Mouse (Mus musculus) hindbrain, embryonic 10.5 days (tissue): ENCODE measurements around the gene Hist1h2ae. TPM values are rescaled to one million over a fixed set of nuclear protein-coding genes. Genes with fewer than 3 reads are reported as not detected.
"Not testable (repeated sequence)": the region's sequence is repeated elsewhere in the genome, so short reads cannot be mapped to it uniquely, and the experiment has no call there.

Experiments
- DNase-seq: peaks from one replicate; pipeline ENCODE4 v3.0.0-alpha.2; 2017; ENCODE audit warnings: low spot score
- H3K27ac ChIP-seq: fragments of 300-500 bp; sonication (generic); 2 replicates; pipeline ENCODE4 v1.5.1; 2016; ENCODE audit warnings: mild to moderate bottlenecking, moderate library complexity
- H3K27me3 ChIP-seq: fragments of 300-500 bp; sonication (generic); 2 replicates; pipeline ENCODE4 v1.6.1; 2016; ENCODE audit warnings: mild to moderate bottlenecking; ENCODE audit not compliant: poor library complexity, insufficient read depth, severe bottlenecking
- H3K36me3 ChIP-seq: fragments of 300-500 bp; sonication (generic); 2 replicates; pipeline ENCODE4 v1.6.1; 2016; ENCODE audit warnings: mild to moderate bottlenecking, moderate library complexity
- H3K4me1 ChIP-seq: fragments of 300-500 bp; sonication (generic); replicated peaks from 2 replicates; pipeline ENCODE4 v1.6.1; 2016; ENCODE audit warnings: mild to moderate bottlenecking
- H3K4me3 ChIP-seq: fragments of 300-500 bp; sonication (generic); 2 replicates; pipeline ENCODE4 v1.5.1; 2016; ENCODE audit warnings: mild to moderate bottlenecking, moderate library complexity
- H3K9me3 ChIP-seq: fragments of 300-500 bp; sonication (generic); 2 replicates; pipeline ENCODE4 v1.6.1; 2016; ENCODE audit warnings: mild to moderate bottlenecking, moderate library complexity
- WGBS: fragments of 180-500 bp; shearing (Covaris S2); methylation state at CpG from one replicate; pipeline ENCODE4 v1.1.7; 2016; 5-methylcytosine and 5-hydroxymethylcytosine counted together
- polyA plus RNA-seq: library from polyadenylated mRNA; unstranded; fragments of >200 nt; fragmentation: Nextera tagmentation; extraction: Ambion mirVana; gene quantifications from 2 replicates; pipeline ENCODE4 v1.2.1, GENCODE M21; 2016

The Hist1h2ae gene
- polyA plus RNA-seq, 1 experiment from 2014 or later, result 103 TPM

- Histone ChIP-seq H3K4me3 (no peak overlapping the region; the same call in 1 of the 2 replicates), H3K27me3 (no peaks in the 10 kb centered on the region), H3K9me3 (no peaks in the 10 kb centered on the region), H3K27ac (peak overlapping the region; percentile 60), H3K36me3 (no peaks in the 10 kb centered on the region), H3K4me1 (peaks cover 42% of the 10 kb centered on the region)
- WGBS, result 83% methylated on average over 5 of the region's 5 CpGs
- DNase-seq, result no peak
These were observed 32.8 kb downstream of the Hist1h2ae start for GRCm38 (mm10) chr13:23538249-23538648.

GRCm38 (mm10) chr13:23537006-23537710 is 33.9 kb downstream of the Hist1h2ae start:
- Histone ChIP-seq H3K9me3 (no peaks in the 10 kb centered on the region), H3K4me1 (peaks cover 47% of the 10 kb centered on the region), H3K36me3 (no peaks in the 10 kb centered on the region), H3K4me3 (peak overlapping the region; percentile 64), H3K27ac (peak overlapping the region; percentile 98; the same call in 1 of the 2 replicates), H3K27me3 (no peaks in the 10 kb centered on the region)
- no peak for DNase-seq
- WGBS, result 83% methylated on average over 3 of the region's 3 CpGs

GRCm38 (mm10) chr13:23536076-23536822 is 34.8 kb downstream of the Hist1h2ae start:
- Histone ChIP-seq H3K4me3 (peak overlapping the region; percentile 64), H3K27ac (peak overlapping the region; percentile 98), H3K9me3 (no peaks in the 10 kb centered on the region), H3K36me3 (no peaks in the 10 kb centered on the region), H3K27me3 (no peaks in the 10 kb centered on the region), H3K4me1 (peaks cover 47% of the 10 kb centered on the region)
- DNase-seq, result no peak
- WGBS, result 27% methylated on average over 7 of the region's 7 CpGs

GRCm38 (mm10) chr13:23535137-23536075 is 35.6 kb downstream of the Hist1h2ae start, which contains the start of gene Hist1h3g:
TSS of gene Hist1h3g (plus strand) at chr13:23535422.
- Histone ChIP-seq H3K27ac (peak within 1 kb of the TSS; percentile 98), H3K4me3 (peak within 1 kb of the TSS; percentile 64), H3K4me1 (peaks cover 47% of the 10 kb centered on the region)
- not testable (repeated sequence) for H3K9me3 ChIP-seq, H3K36me3 ChIP-seq, H3K27me3 ChIP-seq
- under 1% methylated on average over 57 of the region's 62 CpGs for WGBS
- DNase-seq, result peak; percentile 92

GRCm38 (mm10) chr13:23534368-23535131 is 36.5 kb downstream of the Hist1h2ae start:
- Histone ChIP-seq H3K27me3 (no peaks in the 10 kb centered on the region), H3K27ac (peak overlapping the region; percentile 98), H3K36me3 (no peaks in the 10 kb centered on the region), H3K4me1 (peaks cover 51% of the 10 kb centered on the region), H3K9me3 (no peaks in the 10 kb centered on the region), H3K4me3 (peak overlapping the region; percentile 64)
- DNase-seq, result peak; percentile 55
- under 1% methylated on average over 15 of the region's 15 CpGs for WGBS

GRCm38 (mm10) chr13:23533560-23534367 is 37.3 kb downstream of the Hist1h2ae start, which contains the start of gene Hist1h2af:
TSS of gene Hist1h2af (plus strand) at chr13:23533906.
- H3K9me3 ChIP-seq, H3K36me3 ChIP-seq, H3K27me3 ChIP-seq: not testable (repeated sequence)
- DNase-seq, result peak; percentile 85
- WGBS, result under 1% methylated on average over 29 of the region's 53 CpGs
- Histone ChIP-seq H3K4me3 (peak within 1 kb of the TSS; percentile 64), H3K27ac (peak within 1 kb of the TSS; percentile 98), H3K4me1 (peaks cover 58% of the 10 kb centered on the region)

- DNase-seq, result peak; percentile 40
- H3K27ac ChIP-seq, result peak overlapping the region; percentile 98
- no peaks in the 10 kb centered on the region for H3K27me3 ChIP-seq
- H3K36me3 ChIP-seq, result no peaks in the 10 kb centered on the region
- no peaks in the 10 kb centered on the region for H3K9me3 ChIP-seq
- peaks cover 56% of the 10 kb centered on the region for H3K4me1 ChIP-seq
- peak overlapping the region; percentile 64 for H3K4me3 ChIP-seq
- whole genome bisulfite sequencing, result 30% methylated on average over 9 of the region's 9 CpGs
These were observed 38.6 kb downstream of the Hist1h2ae start for GRCm38 (mm10) chr13:23532262-23533075.

- H3K36me3 ChIP-seq, result no peaks in the 10 kb centered on the region
- H3K27me3 ChIP-seq, result no peaks in the 10 kb centered on the region
These were observed 39.8 kb downstream of the Hist1h2ae start, which contains the start of gene Hist1h4h for GRCm38 (mm10) chr13:23530901-23531875. TSS of gene Hist1h4h (plus strand) at chr13:23531050.

GRCm38 (mm10) chr13:23530181-23530900 is 40.7 kb downstream of the Hist1h2ae start:
- Histone ChIP-seq H3K4me1 (peaks cover 51% of the 10 kb centered on the region), H3K27ac (peak overlapping the region; percentile 98), H3K27me3 (no peaks in the 10 kb centered on the region), H3K9me3 (no peaks in the 10 kb centered on the region), H3K36me3 (no peaks in the 10 kb centered on the region), H3K4me3 (peak overlapping the region; percentile 64)
- WGBS, result under 1% methylated on average over 20 of the region's 20 CpGs
- DNase-seq, result peak; percentile 61

More at GRCm38 (mm10) chr13:23530901-23531875, 39.8 kb downstream of the Hist1h2ae start, which contains the start of gene Hist1h4h:
- under 1% methylated on average over 69 of the region's 70 CpGs for WGBS
- Histone ChIP-seq H3K9me3 (no peaks in the 10 kb centered on the region), H3K4me3 (peak within 1 kb of the TSS; percentile 64), H3K27ac (peak within 1 kb of the TSS; percentile 98), H3K4me1 (peaks cover 51% of the 10 kb centered on the region)
- peak; percentile 97 for DNase-seq
